Mouse (Mus musculus) embryo, embryonic 11 days (tissue): ENCODE results near the gene Clec2d.
A peak's percentile ranks its signal among the peaks of the same experiment; 100 is the strongest.
"Not testable (repeated sequence)": the region's sequence is repeated elsewhere in the genome, so short reads cannot be mapped to it uniquely, and the experiment has no call there.

Experiments used
- DNase-seq: peaks from one replicate; pipeline ENCODE4 v3.0.0-alpha.2; 2015

Clec2d gene

DNA sequence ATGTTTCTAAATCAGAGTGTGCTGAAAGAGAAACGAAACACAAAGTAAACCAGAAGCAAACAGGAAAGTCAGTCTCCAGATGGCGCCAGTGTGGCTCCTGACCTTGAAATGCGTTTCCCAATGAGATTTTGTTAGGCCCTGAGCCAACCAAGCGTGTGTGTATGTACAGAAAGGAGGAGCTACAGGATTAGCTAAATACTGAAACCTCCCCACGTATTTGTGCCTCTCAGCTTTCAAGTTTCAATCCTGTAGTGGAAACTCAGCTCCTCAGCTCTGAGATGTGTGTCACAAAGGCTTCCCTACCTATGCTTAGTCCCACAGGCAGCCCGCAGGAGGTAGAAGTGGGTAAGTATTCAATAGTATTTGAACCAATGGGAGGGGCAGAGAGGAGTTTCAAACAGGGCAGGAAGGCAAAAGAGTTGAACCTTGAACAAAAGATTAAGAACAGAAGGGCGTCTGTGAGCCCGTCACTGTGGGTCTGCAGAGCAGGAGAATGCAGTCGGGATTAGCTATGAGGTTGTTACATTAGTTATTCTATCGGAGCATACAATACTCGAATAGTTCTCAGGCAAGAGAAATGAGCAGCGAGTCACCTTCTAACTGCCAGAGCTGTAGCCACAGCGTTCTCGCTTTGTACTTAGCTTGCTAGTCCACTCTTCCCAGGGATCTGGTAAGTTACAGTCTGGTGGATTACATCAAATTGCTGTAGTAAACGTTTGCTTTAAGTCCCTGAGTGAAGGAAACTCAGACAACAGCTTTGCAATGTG lies at the start of gene Clec2d:
Clec2d (plus strand) TSS at position 213 of the 767 bp plus-strand sequence.
- peak; percentile 82 for DNase-seq

DNA sequence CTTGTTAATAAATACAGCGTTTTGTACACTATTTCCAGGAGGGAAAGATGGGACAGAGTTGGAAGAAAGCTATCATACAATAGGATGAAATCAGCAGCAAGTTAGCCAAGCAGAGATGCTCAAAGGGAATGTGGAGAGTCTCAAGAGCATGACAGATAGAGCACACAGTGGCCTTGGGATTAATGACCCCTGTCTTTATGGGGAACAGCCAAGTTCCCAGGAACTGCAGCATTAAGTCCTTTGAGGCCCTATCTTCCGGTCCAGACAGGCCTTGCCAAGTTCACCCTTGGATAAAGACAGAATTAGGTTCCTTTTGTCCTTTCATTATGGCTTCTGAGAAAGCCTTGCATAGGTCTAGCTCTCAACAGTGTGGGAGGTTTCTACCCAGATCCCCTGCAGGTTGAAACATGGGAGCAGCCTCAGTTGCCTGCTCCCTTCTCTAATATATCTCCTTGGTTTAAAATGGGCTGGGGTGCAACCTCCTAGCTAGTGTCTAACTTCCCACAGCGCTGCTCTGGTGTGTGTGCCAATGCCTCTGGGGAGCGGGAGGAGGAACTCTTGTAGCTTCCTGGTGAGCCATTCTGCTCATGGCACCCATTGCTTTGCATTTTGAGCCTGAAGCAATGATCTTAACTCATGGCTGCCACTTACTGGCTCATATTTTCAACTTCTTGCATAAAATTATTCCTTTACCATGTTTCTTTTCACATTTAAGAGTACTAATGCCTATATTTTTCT lies 47.6 kb upstream of the Clec2d start:
- no peak for DNase-seq

DNA sequence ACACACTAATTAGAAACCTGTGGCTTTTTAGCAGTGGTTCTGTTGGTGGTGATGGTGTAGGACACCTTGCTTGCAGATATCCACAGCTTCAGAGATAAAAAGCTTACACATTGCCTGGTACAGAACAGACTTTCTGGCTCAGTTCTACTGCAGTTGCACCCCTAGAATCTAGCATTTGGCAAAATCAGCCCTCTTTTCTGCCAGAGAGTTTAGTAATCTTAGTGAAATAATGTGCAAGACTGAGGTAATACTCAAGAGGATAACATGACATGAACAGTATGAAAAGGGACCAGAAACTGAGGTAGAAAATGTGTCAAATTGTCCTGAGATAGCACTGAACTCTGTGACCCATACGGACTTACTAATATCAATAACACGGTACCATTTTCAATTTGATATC lies 33.6 kb upstream of the Clec2d start:
- no peak for DNase-seq

DNA sequence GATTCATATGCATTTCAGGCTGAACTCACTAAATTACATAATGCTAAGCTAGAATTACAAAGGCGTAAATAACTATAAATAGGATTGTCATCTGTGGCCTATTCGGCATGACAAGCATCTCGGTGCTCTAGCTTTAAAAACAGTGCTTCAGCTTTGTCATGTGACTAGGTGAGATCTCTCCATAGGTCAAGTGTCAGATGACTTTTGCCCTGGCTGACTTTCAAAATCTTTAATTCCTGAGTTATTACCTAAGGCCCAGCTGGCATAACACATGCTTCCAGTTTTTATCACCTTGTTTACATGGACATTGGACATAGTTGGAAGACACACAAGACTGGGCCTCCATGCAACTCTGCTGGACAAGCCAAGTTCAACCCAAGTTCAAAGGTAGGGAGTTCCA lies 20.3 kb upstream of the Clec2d start:
- DNase-seq, result no peak

DNA sequence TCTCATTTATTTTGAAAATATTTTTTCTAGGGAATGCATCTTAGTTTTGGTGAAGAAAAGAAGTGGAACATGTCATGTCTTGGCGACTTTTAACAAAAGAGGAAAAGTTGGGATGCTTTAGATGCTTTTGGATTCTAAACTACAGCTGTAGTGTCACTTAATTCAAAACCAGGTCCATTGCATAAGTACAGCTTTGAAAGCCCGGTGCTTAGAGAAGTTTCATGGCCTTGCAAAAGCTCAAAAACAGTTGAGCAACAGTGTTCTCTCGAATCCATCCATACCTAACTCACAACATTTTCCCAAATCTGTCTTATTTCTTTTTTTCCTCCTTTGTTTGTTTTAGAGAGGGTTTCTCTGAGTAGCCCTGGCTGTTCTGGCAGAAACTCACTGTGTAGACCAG lies 19.3 kb upstream of the Clec2d start:
- no peak for DNase-seq

DNA sequence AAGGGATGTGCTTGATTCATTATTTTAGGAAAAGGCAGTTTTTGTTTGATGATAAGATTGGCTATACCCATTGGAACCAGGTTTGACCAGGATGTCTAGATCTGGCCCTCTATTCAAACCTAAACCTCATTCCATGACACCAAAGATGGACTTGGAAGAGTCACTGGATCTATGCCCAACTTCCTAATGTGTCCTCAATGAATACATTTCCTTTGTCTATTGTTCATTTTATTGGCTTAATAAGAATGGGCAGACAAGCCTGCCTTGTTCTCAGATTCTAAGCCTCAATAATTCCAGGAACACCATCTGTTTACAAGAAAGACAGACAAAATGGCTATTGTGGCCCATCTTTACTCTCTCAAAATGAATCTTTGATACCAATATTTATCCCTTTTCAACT lies 18.5 kb upstream of the Clec2d start:
- DNase-seq, result no peak

DNA sequence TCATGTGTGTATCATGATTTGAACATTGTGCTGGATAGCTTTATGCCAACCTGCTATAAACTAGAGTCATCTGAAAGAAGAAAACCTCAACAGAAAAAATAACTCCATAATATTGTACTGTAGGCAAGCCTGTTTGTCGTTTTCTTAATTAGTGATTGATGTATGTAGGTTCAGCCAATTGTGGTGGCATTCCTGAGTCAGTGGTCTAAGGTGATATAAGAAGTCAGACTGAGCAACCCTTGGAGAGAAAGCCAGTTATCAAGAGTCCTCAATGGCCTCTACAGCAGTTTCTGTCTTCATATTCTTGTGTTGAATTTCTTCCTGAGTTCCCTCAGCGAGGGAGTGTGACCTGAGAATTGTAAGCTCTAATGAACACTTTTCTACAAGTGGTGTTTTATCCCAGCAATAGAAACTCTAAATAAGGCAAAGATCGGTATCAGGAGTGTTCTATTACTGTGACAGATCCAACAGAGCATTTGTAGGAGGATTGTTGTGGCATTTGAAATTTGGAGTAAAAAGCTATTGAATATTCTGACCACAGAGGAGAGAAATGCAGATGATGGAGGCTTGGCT lies 17.7 kb upstream of the Clec2d start:
- no peak for DNase-seq

DNA sequence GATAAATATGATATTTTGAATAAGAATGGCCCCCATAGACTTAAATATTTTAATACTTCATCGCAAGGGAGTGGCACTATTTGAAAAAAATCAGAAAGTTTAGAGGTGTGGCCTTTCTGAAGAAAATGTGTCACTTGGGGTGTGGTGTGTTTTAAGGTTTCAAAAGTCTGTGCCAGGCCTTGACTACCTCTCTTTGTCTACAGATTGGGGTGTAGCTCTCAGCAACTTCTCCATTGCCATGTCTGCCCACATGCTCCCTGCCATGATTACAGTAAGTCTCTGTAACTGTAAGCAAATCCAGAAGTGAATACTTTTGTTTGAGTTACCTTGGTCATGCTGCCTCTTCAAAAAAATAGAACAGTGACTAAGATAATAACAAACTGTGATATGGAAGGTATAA lies 16.8 kb upstream of the Clec2d start:
- no peak for DNase-seq

DNA sequence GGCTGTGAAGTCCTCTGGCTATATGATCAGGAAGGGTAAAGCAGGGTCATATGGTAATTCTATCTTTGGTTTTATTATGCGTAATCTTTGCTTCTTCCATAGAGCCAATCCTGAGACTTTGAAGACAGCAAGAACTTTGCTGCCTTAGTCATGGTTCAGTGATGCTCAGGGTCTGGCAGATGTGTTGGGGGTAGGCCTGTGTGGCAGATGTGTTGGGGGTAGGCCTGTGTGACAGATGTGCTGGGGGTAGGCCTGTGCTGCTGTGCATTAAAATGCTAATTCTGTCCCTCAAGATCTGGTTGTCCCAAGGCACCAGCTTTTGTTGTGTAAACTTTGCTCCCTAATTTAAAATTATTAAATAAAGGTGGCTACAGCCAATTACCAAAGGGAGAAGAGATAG lies 9.5 kb upstream of the Clec2d start:
- DNase-seq, result no peak

DNA sequence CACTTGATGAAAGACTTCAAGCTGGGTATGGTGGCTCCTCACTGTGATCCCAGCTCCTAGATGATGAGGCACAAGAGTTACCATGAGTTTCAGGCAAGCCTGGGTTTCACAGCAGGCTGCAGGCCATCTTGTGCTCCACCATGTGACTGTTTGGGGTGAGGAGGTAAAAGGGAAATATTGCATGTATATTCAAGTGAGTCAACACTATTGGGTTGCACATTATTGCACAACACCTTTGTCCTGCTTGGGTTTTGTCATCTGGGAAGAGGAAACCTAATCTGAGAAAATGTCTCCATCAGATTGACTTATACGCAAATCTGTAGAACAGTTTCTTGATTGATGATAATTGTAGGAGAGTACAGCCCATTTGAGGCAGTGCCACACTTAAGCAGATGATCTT lies 8.7 kb upstream of the Clec2d start:
- no peak for DNase-seq

DNA sequence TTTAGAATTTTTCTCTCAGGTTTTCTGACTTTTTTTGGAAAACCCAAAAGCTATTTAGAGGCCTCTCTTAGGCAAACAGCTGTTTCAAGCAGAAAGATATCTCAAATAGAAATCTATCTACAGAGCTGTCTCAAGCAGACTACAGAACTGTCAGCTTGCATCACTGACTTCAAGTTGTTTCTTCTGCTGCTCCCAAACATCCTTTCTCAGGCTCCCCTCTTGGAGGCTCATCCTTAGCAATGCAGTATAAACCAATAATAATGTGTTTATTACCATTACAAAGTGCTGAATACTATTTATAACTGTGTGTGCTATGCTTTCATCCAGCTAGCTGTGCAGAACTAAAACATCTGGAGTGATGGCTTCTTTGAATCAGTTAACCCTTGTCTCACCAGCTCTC lies 5.6 kb upstream of the Clec2d start:
- no peak for DNase-seq

DNA sequence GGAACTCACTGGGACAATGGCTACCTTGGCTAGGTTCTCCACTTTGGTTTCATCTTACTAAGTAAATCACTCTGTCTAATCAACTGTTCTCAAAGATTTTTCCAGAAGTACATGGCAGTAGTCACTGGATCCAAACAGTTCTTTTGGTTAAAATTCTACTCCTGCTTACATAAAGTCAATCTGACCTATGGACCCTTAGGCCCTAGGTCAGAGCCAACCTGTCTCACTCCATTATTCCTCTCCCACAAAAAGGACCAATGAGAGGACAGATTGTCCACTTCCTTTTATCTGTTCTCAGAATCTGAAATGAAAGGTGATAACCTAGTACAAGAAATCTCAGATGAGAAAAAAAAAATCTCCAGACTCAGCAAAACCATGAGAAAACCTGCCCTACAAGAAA lies 4.8 kb upstream of the Clec2d start:
- DNase-seq, result no peak

DNA sequence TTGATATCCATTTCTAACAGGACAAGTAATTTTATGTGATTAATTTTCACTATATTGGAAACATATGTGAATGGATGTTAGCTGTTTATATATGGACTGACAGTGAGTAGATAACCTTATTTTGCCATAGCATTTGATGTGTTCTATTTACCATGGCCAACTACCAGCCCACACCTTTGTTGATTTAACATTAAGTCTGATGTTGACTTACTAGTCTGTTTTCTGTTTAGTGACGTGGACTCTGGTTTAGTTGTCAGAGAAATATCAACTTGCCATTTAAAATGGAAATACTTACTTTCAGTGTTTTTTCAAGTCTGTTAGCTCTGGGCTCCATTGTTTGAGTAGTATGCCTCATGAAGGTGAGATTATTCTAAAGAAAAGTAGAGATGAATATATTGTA lies 3.8 kb upstream of the Clec2d start:
- no peak for DNase-seq

DNA sequence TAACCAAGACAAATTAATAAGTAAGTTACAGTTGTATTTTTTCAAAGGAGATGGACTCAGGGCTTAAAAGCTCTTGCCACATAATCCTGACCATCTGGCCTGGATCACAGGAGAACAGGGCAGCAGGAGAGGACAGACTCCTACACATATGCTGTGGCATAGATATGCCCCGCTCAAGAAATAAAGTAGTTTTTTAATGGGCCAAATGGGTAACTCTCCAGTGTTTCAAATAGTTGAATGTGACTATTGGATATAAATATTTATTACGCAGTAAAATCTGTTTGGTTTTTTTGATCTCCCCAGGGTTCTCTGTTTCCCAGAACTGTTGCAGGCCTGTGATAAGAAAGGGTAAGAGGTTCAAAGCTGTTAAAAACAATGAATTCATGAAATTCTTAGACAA lies 1.1 kb upstream of the Clec2d start:
- DNase-seq, result no peak

DNA sequence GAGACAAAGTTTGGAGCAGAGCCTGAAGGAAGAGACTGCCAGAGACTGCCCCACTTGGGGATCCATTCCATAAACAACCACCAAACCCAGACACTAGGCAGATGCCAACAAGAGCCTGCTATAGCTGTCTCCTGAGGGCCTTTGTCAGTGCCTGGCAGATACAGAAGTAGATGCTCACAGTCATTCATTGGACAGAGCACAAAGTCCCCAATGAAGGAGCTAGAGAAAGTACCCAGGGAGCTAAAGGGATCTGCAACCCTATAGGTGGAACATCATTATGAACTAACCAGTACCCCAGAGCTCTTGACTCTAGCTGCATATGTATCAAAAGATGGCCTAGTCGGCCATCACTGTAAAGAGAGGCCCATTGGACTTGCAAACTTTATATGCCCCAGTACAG lies 584 bp upstream of the Clec2d start:
- DNase-seq, result not testable (repeated sequence)

DNA sequence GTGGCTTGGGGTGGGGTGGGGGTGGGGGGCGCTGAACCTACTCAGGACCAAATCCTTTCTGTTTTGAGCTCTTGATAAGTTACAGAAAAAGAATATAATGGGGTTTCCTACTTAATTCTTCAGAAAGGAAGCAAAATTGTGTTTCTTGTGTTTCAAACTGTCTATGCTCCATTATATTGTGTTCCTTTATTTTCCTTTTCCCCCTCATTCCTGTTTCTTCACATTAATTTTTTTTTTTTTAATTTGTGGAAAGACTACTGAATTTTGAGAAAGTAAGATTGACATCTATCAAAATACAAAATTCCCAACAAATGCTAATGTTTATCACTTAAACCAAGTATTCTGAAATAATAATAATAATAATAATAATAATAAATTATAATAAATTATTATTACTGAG lies 834 bp downstream of the Clec2d start:
- DNase-seq, result no peak

DNA sequence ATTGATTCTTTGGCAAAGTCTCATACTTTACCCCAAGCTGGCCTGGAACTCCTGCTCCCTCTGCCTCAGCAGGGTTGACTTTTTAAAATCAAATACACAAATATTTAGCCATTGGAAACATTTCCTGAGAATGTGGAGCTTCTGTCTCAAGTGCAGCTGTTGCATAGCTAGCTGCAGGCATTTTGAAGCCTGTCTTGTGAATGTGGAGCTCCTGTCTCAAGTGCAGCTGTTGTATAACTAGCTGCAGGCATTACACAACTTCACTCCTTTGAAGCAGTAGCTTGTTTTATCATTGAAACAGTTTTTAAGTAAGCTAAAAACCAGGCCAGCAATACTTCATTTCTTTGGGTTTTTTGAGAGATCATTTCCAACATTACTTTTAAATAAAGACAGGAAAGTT lies 1.3 kb downstream of the Clec2d start:
- peak; percentile 22 for DNase-seq

DNA sequence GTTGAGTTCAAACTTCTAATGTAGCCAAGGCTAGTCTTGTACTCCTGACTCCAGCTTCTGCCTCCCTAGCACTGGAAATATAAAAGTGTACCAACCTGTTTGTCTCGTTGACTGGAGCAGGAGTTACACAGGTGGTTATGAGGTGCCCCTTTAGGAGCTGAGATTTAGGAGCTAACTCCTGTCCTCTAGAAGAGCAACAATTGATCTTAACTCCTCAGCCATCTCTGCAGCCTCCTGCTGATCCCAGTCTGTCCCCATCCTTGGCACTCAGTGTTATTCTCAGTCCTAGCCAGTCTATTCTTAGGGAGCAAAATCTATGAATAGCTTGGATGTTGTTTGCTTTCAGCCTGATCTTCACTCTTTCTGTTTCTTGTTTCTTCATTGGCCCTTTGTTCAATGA lies 2.1 kb downstream of the Clec2d start:
- no peak for DNase-seq

DNA sequence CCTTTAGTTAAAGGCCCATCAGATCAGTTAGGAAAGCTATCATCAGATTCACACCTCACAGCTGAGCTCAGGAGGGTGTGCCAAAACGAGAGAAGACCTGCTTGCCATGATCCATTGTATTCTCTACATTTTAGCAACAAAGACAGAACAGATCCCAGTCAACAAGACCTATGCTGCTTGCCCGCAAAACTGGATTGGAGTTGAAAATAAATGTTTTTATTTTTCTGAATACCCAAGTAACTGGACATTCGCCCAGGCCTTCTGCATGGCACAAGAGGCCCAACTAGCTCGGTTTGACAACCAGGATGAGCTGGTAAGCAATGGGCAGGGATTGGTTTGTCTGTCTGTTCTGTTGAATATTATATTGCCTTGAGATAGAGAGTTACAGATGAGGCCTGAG lies 3.6 kb downstream of the Clec2d start:
- not testable (repeated sequence) for DNase-seq

DNA sequence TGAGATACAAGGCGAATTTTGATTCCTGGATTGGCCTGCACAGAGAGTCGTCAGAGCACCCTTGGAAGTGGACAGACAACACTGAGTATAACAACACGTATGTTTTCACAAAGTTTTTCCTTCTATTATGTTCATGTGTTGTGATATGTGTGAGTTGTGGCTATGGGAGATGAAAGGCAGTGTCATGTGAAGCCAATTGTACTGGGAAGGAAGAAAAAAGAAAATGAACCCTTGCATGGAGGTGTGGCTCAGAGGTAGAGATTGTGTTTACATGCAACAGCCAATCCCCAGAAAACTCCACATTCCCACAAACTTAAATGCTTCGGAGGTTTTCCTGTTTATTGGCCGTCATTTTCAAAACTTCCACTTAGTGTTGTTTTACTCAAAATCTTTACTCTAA lies 4.4 kb downstream of the Clec2d start:
- DNase-seq, result no peak

DNA sequence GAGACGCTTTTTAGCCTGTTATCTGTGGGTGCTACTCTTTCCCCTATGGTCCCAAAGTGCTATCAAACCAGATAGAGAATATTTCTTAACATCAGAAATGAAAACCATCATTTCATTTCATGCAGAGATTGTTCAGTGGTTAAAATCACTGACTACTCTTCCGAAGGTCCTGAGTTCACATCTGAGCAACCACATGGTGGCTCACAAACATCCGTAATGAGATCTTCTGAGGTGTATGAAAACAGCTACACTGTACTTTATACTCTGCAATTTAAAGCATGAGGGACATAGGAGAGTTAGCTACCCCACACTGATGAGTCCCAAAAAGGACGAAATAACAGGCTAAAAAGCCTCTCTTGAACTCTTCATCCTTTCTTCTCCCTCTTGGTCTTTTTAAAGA lies 5.6 kb downstream of the Clec2d start:
- no peak for DNase-seq

DNA sequence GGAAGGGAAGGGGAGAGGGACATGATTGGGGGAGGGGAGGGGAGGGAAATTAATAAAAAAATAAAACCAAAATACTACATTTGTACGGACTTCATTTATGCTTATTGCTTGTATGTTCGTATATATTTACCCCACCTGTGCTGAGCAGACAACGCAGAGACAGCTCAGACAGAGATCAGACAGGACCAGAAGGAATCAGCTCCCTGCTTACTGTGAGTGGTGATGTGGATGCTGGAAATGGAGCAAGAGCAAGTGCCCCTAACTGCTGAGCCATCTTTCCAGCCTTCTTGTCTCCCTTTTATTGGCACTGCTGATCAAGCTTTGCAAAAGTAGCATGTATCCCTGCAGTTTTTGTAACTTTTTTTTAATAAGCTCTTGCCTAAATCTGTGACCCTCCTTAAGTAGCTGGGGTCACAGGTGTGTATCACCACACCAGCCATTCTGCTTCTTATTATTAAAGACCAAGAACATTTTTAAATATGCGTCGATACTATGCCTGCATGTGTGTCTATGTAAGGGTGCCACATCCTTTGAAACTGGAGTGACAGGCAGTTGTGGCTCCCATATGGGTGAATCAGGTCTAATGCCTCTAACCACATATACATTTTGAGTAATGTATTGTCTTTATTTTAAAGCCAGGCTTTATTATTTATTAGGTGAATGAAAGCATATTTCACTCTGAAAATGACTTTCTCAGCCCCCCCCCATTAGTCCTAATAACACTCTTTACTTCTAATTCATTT lies 6.2 kb downstream of the Clec2d start:
- no peak for DNase-seq

DNA sequence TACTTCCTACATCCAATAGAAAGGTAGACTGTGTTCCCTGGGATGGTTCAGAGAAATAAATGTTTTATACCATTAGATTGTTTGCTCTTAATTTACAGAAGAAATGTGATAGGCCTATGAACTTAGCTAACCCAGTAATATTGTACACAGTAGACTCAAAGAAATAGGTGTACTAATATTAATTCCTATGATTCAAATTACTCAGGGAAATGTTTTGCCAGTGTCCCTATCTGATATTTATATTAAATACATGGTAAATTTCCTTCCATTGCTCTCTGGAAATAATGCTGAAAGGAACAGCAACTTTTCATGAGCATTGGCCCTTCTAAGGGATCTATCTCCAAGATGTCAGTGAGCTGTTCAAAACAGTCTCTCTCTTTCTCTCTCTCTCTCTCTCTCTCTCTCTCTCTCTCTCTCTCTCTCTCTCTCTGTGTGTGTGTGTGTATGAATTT lies 6.8 kb downstream of the Clec2d start:
- no peak for DNase-seq

DNA sequence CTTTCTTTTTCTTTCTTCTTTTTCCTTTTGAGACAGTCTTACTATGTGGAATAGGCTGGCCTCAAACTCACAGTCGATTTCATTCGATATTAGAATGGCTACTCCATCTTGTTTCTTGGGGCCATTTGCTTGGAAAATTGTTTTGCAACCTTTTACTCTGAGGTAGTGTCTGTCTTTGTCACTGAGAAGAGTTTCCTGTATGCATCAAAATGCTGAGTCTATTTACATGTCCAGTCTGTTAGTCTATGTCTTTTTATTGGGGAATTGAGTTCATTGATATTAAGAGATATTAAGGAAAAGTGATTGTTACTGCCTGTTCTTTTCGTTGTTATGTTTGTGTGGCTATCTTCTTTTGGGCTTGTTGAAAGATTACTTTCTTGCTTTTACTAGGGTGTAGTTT lies 7.4 kb downstream of the Clec2d start:
- not testable (repeated sequence) for DNase-seq
